Comparison of ENCODE assay signal across 26 mouse cellular contexts in genomic region chr17:62469367-62469766, GRCm38 (mm10).
DNase-seq lines count a peak whose midpoint lies in the region; ATAC-seq lines count a peak whose summit lies in the region.
"Had no signal": no experiment of that assay in that cellular context is flagged by ENCODE, and none has a peak within 500 bp of the region (broad histone marks: within the 10 kb centered on the region; RNA-seq: fewer than 3 reads in every experiment).

No protein-coding gene starts in this region.

- DNase-seq in midbrain, embryonic 11.5 days (ENCODE audit: low spot score, missing footprints), result peak; percentile 72
- no peak for DNase-seq in midbrain, embryonic 14.5 days
- no peak for DNase-seq in left cerebral cortex, postnatal 36 days (ENCODE audit: low spot score in 2 of 2)
- no peak for DNase-seq in lung, postnatal 14 days
- DNase-seq: adrenal gland, adult 8-10 months; adrenal gland, postnatal 14 days; adrenal gland, postnatal 36 days; B cell, adult 2 months; cerebellum, adult 11-12 months; cerebellum, adult 2 months; cerebellum, adult 9-10 months; cerebellum, postnatal 10 days; cerebellum, postnatal 25 days; embryo, embryonic 11 days; forebrain, postnatal 0 days had no signal

- no peak overlapping the region for H3K9ac ChIP-seq in midbrain, embryonic 11.5 days (ENCODE audit: low read length)
- H3K9ac ChIP-seq in midbrain, embryonic 14.5 days (replicated peaks; ENCODE audit: low read length), result no peak overlapping the region
- H3K9ac ChIP-seq: embryonic facial prominence, embryonic 13.5 days; embryonic facial prominence, embryonic 15.5 days; forebrain, embryonic 13.5 days; forebrain, embryonic 15.5 days; forebrain, postnatal 0 days had no signal

- H3K9me3 ChIP-seq in midbrain, embryonic 11.5 days (ENCODE audit: control insufficient read depth, low read length), result no peaks in the 10 kb centered on the region
- no peaks in the 10 kb centered on the region for H3K9me3 ChIP-seq in midbrain, embryonic 14.5 days (ENCODE audit: control insufficient read depth, low read length)
- H3K9me3 ChIP-seq: embryonic facial prominence, embryonic 13.5 days; embryonic facial prominence, embryonic 15.5 days; forebrain, embryonic 13.5 days; forebrain, embryonic 15.5 days had no signal

- WGBS in midbrain, embryonic 11.5 days, result 83% methylated on average over 1 of the region's 1 CpGs
- 94% methylated on average over 1 of the region's 1 CpGs for WGBS in midbrain, embryonic 14.5 days

- H3K27ac ChIP-seq in midbrain, embryonic 11.5 days (ENCODE audit: low read depth, low read length), result no peak overlapping the region
- H3K27ac ChIP-seq in midbrain, embryonic 14.5 days (replicated peaks; ENCODE audit: low read depth, low read length), result no peak overlapping the region
- H3K27ac ChIP-seq: embryonic facial prominence, embryonic 13.5 days; embryonic facial prominence, embryonic 15.5 days; forebrain, embryonic 13.5 days; forebrain, embryonic 15.5 days had no signal

- no peaks in the 10 kb centered on the region for H3K36me3 ChIP-seq in midbrain, embryonic 11.5 days (ENCODE audit: control insufficient read depth, insufficient read depth, low read length)
- no peaks in the 10 kb centered on the region for H3K36me3 ChIP-seq in midbrain, embryonic 14.5 days (ENCODE audit: control insufficient read depth, insufficient read depth, low read length)
- H3K36me3 ChIP-seq: embryonic facial prominence, embryonic 13.5 days; embryonic facial prominence, embryonic 15.5 days; forebrain, embryonic 15.5 days; G1E had no signal

- no peaks in the 10 kb centered on the region for H3K4me1 ChIP-seq in midbrain, embryonic 11.5 days (ENCODE audit: control insufficient read depth, insufficient read depth, low read length)
- H3K4me1 ChIP-seq in midbrain, embryonic 14.5 days (ENCODE audit: control insufficient read depth, insufficient read depth, low read length), result no peaks in the 10 kb centered on the region
- H3K4me1 ChIP-seq: embryonic facial prominence, embryonic 15.5 days; forebrain, embryonic 13.5 days; forebrain, embryonic 15.5 days had no signal

- intact Hi-C loops in left cerebral cortex, postnatal 36 days (cut with DNase I), result no loop called here

- no peak overlapping the region for H3K4me2 ChIP-seq in midbrain, embryonic 11.5 days
- no peak overlapping the region for H3K4me2 ChIP-seq in midbrain, embryonic 14.5 days (ENCODE audit: low read length)
- H3K4me2 ChIP-seq: embryonic facial prominence, embryonic 13.5 days; embryonic facial prominence, embryonic 15.5 days; forebrain, embryonic 13.5 days; forebrain, embryonic 15.5 days had no signal

- H3K27me3 ChIP-seq in midbrain, embryonic 11.5 days (ENCODE audit: control insufficient read depth, insufficient read depth, low read length), result no peaks in the 10 kb centered on the region
- no peaks in the 10 kb centered on the region for H3K27me3 ChIP-seq in midbrain, embryonic 14.5 days (ENCODE audit: control insufficient read depth, insufficient read depth, low read length)
- H3K27me3 ChIP-seq: CH12.LX; embryonic facial prominence, embryonic 13.5 days; embryonic facial prominence, embryonic 15.5 days; forebrain, embryonic 13.5 days; forebrain, embryonic 15.5 days; Patski had no signal

- ATAC-seq in midbrain, embryonic 11.5 days (ENCODE audit: low FRiP score), result no peak
- ATAC-seq in midbrain, embryonic 14.5 days (ENCODE audit: low FRiP score, low TSS enrichment), result no peak
- ATAC-seq in megakaryocyte, adult 5-6 weeks (ENCODE audit: poor library complexity, severe bottlenecking), result peak; percentile 56
- ATAC-seq: activated CD4-positive, CD25-positive, alpha-beta regulatory T cell, adult 4 months; CD4-positive, CD25-positive, alpha-beta regulatory T cell, adult 4 months; forebrain, embryonic 13.5 days; forebrain, embryonic 15.5 days; forebrain, postnatal 0 days had no signal

- H3K4me3 ChIP-seq in midbrain, embryonic 11.5 days (ENCODE audit: low read depth, low read length), result no peak overlapping the region
- no peak overlapping the region for H3K4me3 ChIP-seq in midbrain, embryonic 14.5 days (replicated peaks; ENCODE audit: low read depth, low read length)
- H3K4me3 ChIP-seq: embryonic facial prominence, embryonic 13.5 days; embryonic facial prominence, embryonic 15.5 days; erythroblast, embryonic 14.5 days; forebrain, embryonic 13.5 days; forebrain, embryonic 15.5 days had no signal
